Mouse (Mus musculus) spleen, adult 2 months (tissue): ENCODE data around the gene Siah1a. TPM values are rescaled to one million over a fixed set of nuclear protein-coding genes. Genes with fewer than 3 reads are reported as not detected.
A peak's percentile ranks its signal among the peaks of the same experiment; 100 is the strongest.

Experiments used
- DNase-seq, 2 experiments: peaks; one replicate each; pipeline versions ENCODE4 v3.0.0 to v3.0.0-alpha.2; 2012 to 2021; ENCODE audit warnings: low spot score in 2 of 2, low read depth in 1 of 2
- H3K27ac ChIP-seq: fragments of 200-500 bp; 2 replicates; pipeline ENCODE4 v1.5.1; 2012; ENCODE audit warnings: low read length, inconsistent platforms; ENCODE audit not compliant: insufficient read depth
- H3K27me3 ChIP-seq: fragments of 200-500 bp; 2 replicates; pipeline ENCODE4 v1.6.1; 2012; ENCODE audit warnings: mild to moderate bottlenecking, moderate library complexity, low read length, inconsistent platforms; ENCODE audit not compliant: control insufficient read depth, insufficient read depth
- H3K36me3 ChIP-seq: fragments of 200-500 bp; 2 replicates; pipeline ENCODE4 v1.6.1; 2012; ENCODE audit warnings: mild to moderate bottlenecking, low read length, inconsistent platforms; ENCODE audit not compliant: control insufficient read depth, insufficient read depth
- H3K4me1 ChIP-seq: fragments of 200-500 bp; 2 replicates; pipeline ENCODE4 v1.6.1; 2011; ENCODE audit warnings: inconsistent platforms; ENCODE audit not compliant: control insufficient read depth, insufficient read depth, insufficient read length
- H3K4me3 ChIP-seq: fragments of 200-500 bp; 2 replicates; pipeline ENCODE4 v1.5.1; 2011; ENCODE audit warnings: mild to moderate bottlenecking, inconsistent platforms; ENCODE audit not compliant: insufficient read depth, insufficient read length; ENCODE audit errors: extremely low read depth
- CTCF ChIP-seq: fragments of 200-500 bp; IDR thresholded peaks from 2 replicates; pipeline ENCODE4 v1.5.1; 2011; ENCODE audit warnings: mild to moderate bottlenecking, inconsistent platforms; ENCODE audit not compliant: insufficient read depth, insufficient read length, insufficient replicate concordance; ENCODE audit errors: extremely low read depth
- POLR2A ChIP-seq: fragments of 200-500 bp; IDR thresholded peaks from 2 replicates; pipeline ENCODE4 v1.6.1; 2011; ENCODE audit warnings: low read depth, low read length, inconsistent platforms
- WGBS: fragments of 180-500 bp; shearing (Covaris S2); methylation state at CpG from one replicate; pipeline ENCODE4 v1.1.7; 2018; 5-methylcytosine and 5-hydroxymethylcytosine counted together
- polyA plus RNA-seq: library from polyadenylated mRNA; depleted of rRNA; stranded (reverse); fragments of >200 nt; gene quantifications from 2 replicates; pipeline ENCODE4 v1.2.3, GENCODE M21; 2012

The Siah1a gene
- polyA plus RNA-seq, 1 experiment, result 13.3 TPM

DNA sequence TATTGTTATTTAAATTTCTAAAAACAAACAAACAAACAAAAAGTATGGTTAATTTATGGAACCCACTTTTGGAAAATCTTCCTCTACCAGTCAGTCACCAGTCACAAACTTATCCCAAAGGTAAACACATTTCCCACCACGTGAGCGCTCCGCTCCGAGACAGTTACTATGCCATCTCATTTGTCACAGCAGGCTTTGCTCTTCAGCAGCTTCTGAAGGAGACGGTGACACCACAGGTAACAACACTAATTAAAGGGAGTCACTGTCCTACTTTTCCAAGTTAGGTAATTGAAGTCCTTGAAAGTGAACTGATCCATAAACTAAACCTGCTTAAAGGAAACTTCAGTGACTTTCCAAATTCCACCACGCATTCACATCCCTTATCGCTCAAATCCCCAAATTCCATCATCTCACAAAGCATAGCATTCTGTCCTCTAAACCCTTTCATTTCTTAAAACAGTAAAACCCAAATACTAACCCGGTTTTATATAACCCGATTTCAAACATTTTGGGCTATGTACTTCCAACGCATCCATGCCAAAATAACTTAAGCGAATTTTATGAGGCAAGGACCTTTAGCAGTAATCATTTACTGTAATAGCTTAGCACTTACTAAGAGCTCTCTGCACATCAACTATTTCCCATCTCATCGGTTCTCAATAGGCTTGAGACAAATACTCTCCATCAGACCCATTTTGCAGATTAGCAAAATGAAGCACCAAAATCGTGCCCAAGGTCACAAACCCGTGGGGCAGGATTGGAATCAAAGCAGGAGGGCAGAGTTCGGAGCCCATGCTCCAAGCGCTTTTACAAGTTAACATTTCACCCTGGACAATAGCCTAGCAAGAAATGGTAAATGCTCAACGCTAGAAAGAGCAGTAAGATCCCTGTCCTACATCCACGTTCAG, 1.2 kb downstream of the Siah1a start:
- 33% methylated on average over 18 of the region's 18 CpGs for WGBS
- no peaks in the 10 kb centered on the region; the same call in 1 of the 2 replicates for H3K27me3 ChIP-seq
- H3K36me3 ChIP-seq, result no peaks in the 10 kb centered on the region
- TF ChIP-seq CTCF, result no peak
- peak overlapping the region; percentile 85 for H3K4me3 ChIP-seq
- peaks cover 6% of the 10 kb centered on the region; the same call in 1 of the 2 replicates for H3K4me1 ChIP-seq
- no peak for DNase-seq
- peak overlapping the region; percentile 87 for H3K27ac ChIP-seq

DNA sequence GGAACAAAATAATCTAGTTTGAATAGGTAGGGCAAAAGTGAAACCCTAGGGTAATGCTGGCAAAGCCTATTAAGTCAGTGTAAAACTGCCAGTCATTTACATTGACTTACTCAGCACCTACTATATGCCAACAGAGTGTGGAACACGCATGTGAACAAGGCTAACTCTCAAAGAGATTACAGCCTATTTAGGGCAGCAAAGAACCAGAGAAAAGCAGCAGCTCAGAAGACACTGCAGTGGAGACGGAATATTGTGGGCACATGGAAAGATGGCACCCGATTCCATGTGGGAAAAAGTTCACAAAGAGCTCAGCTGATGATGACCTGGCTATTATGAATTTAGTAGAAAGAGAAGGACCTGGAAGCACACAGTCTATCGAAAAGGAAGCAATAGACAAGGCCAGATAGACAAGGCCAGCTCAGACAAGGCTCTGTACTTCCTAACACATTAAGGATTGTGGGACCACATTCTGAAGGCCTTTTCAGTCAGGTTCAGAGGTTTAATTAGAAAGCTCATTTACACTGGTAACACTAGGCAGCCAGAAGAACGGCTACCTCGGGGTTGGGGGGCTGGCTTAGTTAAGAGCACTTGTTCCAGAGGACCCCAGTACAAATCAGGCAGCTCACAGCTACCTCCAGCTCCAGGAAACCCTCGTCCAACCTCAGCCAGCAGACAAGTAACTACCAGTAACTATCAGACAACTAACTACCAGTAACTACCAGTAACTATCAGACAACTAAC, 3.0 kb downstream of the Siah1a start:
- 74% methylated on average over 7 of the region's 7 CpGs for WGBS
- Histone ChIP-seq H3K27ac (no peak overlapping the region), H3K36me3 (no peaks in the 10 kb centered on the region), H3K4me3 (no peak overlapping the region), H3K27me3 (no peaks in the 10 kb centered on the region; the same call in 1 of the 2 replicates), H3K4me1 (peaks cover 8% of the 10 kb centered on the region; the same call in 1 of the 2 replicates)
- no peak for DNase-seq
- TF ChIP-seq CTCF (no peak), POLR2A (no peak)

DNA sequence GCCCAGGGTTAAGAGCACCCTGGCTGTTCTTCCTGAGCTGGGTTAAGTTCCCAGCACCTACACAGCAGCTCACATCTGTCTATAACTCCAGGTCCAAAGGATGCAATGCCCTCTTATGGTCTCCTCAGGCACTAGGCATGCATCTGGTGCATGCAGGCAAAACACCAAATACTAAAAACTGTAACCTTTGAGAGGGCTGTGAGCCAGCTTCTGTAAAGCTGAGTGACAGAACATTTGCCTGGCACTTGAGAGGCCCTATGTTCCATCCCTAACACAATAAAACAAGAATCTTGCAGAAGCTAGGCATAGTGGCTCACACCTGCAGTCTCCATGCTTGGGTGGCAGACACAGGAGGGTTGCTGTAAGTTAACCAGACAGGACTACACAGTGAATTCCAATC, 4.1 kb downstream of the Siah1a start:
- H3K4me3 ChIP-seq, result no peak overlapping the region
- no peak overlapping the region for H3K27ac ChIP-seq
- no peak for DNase-seq
- no peaks in the 10 kb centered on the region for H3K36me3 ChIP-seq
- TF ChIP-seq POLR2A (no peak), CTCF (no peak)
- no peaks in the 10 kb centered on the region for H3K27me3 ChIP-seq
- peaks cover 7% of the 10 kb centered on the region; the same call in 1 of the 2 replicates for H3K4me1 ChIP-seq

DNA sequence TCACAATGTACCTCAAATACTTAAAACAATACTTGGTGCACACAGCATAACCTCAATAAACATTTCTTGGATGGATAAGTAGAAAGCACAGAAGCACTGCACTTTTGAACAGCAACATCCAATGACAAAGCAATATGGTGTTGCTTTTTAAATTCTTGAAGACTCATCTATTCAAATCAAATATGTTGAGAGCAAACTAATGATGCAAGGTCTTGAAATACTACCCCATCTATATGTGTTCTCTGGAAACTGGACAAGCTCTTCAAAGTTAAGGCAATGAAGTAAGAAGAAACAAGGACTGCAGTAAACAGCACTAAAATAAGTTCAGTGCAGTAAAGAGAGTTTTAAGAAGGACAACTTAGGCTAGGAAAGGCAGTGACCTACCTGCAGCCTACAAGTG, 4.8 kb downstream of the Siah1a start:
- no peak overlapping the region for H3K4me3 ChIP-seq
- H3K27me3 ChIP-seq, result no peaks in the 10 kb centered on the region
- DNase-seq, result no peak
- TF ChIP-seq POLR2A (no peak), CTCF (no peak)
- peaks cover 4% of the 10 kb centered on the region; the same call in 1 of the 2 replicates for H3K4me1 ChIP-seq
- H3K36me3 ChIP-seq, result no peaks in the 10 kb centered on the region
- H3K27ac ChIP-seq, result no peak overlapping the region

DNA sequence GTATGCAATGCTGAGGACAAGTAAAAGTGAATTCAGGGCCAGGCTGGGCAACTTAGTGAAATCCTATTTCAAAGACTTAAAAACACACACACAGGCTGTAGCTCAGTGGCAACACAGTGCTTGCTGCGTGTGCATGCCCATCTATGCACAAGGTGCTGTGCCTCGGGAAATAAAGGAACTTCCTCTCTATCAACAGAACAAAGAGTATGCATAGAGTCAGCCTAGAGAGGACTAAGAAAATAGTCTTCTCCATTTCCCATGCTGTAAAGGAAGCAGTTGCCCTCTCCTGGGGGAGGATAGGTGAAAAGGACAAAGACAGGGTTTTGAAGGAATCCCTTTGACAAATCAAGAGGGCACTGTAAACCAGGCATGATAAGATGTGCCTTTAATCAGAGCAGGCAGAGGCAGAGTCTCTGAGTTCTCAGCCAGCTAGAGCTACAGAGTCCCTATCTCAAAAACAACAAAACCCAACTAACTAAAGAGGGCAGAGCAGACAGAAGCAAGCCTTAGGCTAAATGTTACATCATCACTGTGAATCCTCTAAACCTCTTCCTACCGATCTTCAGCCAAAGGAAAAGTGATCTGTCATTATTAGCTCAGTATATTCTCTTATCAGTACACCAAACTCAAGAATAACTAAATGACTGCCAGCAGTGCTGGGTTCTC, 10.2 kb downstream of the Siah1a start:
- H3K36me3 ChIP-seq, result no peaks in the 10 kb centered on the region
- peaks cover 8% of the 10 kb centered on the region; the same call in 1 of the 2 replicates for H3K4me1 ChIP-seq
- no peak for DNase-seq
- WGBS, result 12% methylated on average over 3 of the region's 3 CpGs
- H3K4me3 ChIP-seq, result no peak overlapping the region
- H3K27me3 ChIP-seq, result no peaks in the 10 kb centered on the region
- no peak for TF ChIP-seq POLR2A
- no peak for TF ChIP-seq CTCF
- H3K27ac ChIP-seq, result no peak overlapping the region

DNA sequence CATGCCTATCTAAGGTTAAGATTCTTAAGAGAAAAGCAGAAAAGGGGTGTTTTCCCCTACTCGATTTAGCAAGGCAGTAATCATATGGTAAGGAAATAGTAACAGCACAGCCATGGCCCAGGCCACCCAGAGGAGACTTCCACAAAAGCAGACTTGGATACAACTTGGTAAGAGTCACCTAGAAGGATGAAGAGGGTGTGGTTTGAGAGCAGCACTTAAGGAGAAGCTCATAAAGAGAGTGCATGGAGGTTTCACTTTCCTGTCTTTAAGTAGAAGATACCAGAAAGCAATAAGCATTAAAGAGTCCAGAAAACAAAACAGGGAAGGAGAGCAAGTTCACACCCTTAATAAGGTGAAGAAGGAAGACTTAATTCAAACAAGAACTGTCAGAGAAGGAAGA, 10.8 kb downstream of the Siah1a start:
- no peaks in the 10 kb centered on the region for H3K27me3 ChIP-seq
- DNase-seq, result no peak
- no peak overlapping the region for H3K27ac ChIP-seq
- H3K4me1 ChIP-seq, result peaks cover 8% of the 10 kb centered on the region; the same call in 1 of the 2 replicates
- H3K4me3 ChIP-seq, result no peak overlapping the region
- TF ChIP-seq POLR2A (no peak), CTCF (no peak)
- no peaks in the 10 kb centered on the region for H3K36me3 ChIP-seq
- 44% methylated on average over 1 of the region's 1 CpGs for WGBS
